Mouse (Mus musculus): ENCODE measurements around the gene Padi2.

Gene Padi2

GRCm38 (mm10) chr4:140919974-140920836 is 14.1 kb downstream of the Padi2 start:
- DNase-seq (ENCODE audit: low spot score) = no peak

GRCm38 (mm10) chr4:140922508-140922907 is 16.4 kb downstream of the Padi2 start:
- no peak for DNase-seq (ENCODE audit: low spot score)

- DNase-seq (ENCODE audit: low spot score) = no peak
These were observed 19.5 kb downstream of the Padi2 start for GRCm38 (mm10) chr4:140925648-140926047.

- DNase-seq (ENCODE audit: low spot score) = no peak
These were observed 22.2 kb downstream of the Padi2 start for GRCm38 (mm10) chr4:140928349-140928748.

- peak; percentile 65 for DNase-seq (ENCODE audit: low spot score)
These were observed 23.6 kb downstream of the Padi2 start for GRCm38 (mm10) chr4:140929745-140930144.

GRCm38 (mm10) chr4:140930900-140931470 is 24.8 kb downstream of the Padi2 start:
- DNase-seq (ENCODE audit: low spot score) = no peak

DNA sequence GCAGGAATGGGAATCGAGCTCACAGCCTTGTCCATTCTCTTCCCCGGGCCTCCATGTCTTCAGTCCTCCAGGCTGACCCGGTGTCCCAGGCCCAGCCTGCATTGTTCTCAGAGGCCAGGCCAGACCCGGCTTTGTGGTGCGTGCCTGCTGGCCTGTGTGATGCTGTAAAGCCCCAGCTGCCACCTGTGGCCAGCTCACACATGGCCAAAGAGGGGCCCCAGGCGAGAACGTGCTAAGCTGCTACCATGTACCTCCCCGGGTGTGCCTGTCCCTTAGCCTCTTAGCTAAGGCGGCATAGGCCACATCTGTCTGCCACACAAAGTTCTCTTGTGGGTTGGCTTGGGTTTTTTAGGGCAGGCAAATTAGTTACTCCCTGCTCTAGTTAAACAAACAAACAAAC is 29.5 kb downstream of the Padi2 start:
- no peak for DNase-seq (ENCODE audit: low spot score)

- no peak for DNase-seq (ENCODE audit: low spot score)
These were observed 38.2 kb downstream of the Padi2 start for GRCm38 (mm10) chr4:140944356-140944755.

GRCm38 (mm10) chr4:140944961-140945442 is 38.9 kb downstream of the Padi2 start:
- DNase-seq (ENCODE audit: low spot score) = no peak

DNA sequence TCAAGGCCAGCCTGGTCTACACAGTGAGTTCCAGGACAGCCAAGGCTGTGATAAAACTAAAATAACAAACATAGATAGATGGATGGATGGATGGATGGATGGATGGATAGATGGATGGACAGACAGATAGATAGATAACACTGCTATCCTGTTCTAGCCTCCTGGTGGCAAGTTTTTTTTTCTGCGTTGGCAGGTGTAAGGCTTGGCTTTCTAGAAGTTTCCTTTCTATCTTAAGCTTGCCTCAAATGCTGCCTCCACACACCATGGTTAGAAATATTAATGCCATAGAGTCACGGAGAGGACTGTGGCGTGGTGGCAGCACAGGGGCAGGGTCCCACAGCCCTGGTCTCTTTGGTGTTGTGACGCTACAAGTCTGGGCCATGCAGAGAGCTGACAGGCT is 39.4 kb downstream of the Padi2 start:
- DNase-seq (ENCODE audit: low spot score) = no peak

DNA sequence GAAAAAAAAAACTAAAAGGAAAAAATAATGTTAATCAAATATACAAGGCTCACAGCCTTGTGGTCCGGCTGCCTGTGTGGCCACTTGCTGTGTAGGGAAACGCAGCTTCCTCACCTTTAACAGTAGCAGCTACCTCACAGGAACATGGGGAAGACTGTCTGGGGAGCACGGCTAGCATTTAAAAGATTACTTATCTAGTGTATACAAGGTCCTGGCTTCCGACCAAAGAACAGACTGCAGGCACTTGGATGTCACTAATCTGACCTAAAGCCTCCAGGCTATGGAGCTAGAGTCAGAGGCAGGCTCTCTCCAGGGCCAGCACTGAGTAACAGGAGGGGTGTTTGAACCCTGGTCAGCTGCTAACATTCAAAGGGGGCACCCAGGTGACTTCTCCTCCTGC is 39.9 kb downstream of the Padi2 start:
- no peak for DNase-seq (ENCODE audit: low spot score)

GRCm38 (mm10) chr4:140946580-140947205 is 40.5 kb downstream of the Padi2 start:
- DNase-seq (ENCODE audit: low spot score) = no peak

GRCm38 (mm10) chr4:140947487-140948440 is 41.6 kb downstream of the Padi2 start:
- no peak for DNase-seq (ENCODE audit: low spot score)

DNA sequence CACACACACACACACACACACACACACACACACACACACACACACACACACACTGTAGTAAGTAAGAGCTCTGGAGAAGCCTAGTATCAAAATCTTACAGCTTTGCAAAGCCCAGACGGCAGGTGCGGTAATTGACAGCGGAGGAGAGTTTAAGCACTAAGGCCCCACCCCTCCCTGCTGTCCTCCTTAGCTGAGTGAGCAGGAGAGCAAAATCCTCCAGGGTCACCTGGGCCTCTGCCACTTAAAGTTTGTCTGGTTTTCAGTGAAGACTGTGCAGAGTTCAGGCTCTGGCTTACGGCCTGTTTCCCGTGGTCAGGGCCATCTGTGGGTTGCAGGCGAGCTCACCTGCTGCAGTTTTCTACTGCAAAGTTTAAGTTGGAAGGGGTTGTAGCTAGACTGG is 42.3 kb downstream of the Padi2 start:
- no peak for DNase-seq (ENCODE audit: low spot score)

GRCm38 (mm10) chr4:140949052-140949451 is 42.9 kb downstream of the Padi2 start:
- no peak for DNase-seq (ENCODE audit: low spot score)

GRCm38 (mm10) chr4:140949616-140950015 is 43.5 kb downstream of the Padi2 start:
- DNase-seq (ENCODE audit: low spot score) = no peak

DNA sequence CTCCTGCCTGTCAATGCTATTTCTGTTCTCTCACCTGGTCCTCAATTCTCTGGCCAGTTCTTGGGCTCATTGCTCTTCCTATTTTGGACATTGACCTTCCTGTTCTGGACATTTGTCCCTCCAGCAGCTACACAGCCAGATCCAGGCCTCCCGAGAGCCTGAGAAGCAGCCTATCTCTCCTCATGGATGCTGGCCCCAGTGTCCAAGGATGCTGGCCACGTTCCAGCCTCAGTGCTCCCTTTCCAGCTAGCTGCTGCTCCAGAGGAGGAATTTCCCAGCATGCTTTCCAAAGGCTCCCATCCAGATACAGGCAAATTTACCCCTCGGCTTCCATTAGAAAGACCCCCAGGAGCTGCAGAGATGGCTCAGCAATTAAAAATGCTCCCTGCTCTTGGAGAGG is 44.4 kb downstream of the Padi2 start:
- DNase-seq (ENCODE audit: low spot score) = peak; percentile 79

DNA sequence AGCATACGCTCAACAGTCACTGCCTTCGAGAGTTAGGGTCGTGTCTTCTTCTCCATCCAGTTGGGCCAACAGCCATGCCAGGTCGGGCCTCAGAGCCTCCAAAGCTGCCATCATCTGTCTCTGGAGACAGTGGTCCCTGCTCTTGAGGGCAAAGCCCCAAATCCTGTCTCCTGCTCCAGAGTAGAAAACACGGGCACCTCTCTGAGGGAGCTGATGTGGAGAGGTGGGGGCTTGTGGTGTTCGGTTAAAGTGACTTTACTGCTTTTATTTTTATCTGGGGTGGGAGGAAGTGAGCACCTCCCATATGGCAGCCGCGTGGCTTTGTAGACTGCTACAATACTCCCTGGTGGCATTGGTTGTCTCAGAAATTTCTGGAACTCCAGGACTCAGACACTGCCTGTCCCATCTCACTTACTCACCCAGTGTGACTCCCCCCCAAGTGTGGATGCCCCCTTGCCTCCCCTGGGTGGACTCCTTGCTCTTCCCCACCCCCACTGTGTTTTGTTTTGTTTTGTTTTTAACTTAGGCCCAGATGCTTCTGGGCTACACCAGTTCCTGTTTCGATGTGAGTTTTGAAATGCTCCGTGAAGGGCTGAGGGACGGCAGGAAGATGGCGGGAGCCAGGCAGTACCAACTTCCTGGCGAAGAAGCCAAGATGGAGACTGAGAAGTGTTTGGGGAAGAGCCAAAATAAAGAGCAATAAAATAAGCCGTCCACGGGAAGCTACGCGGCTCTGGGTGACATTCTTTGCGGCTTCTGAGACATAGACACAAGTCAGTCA is 45.9 kb downstream of the Padi2 start:
- no peak for DNase-seq (ENCODE audit: low spot score)

DNA sequence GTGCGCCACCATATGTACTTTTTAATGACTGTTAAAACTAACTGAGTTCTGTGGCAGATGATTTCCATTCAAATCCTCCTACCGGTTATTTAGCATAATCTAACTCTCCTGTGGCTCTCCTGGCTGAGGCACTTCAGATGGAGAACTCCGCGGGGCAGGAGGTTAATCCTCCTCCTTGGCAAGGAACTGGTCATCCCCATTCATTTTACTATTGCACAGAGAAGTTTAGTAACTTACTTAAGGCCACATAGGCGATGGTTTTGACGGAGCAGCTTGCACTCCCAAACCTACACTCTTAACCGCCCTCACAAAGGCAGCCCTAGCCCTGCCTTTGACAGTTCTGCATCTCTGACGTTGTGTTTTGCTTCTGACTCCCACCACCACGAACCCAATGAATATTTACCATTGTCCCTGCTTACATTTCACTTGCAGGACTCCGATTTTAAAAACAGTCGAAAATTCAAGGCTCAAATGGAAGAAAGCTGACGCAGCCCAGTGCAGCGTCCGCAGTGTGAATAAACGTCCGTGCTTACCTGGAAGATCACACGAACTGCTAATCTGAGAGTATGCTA is 51.1 kb downstream of the Padi2 start:
- DNase-seq (ENCODE audit: low spot score) = no peak

DNA sequence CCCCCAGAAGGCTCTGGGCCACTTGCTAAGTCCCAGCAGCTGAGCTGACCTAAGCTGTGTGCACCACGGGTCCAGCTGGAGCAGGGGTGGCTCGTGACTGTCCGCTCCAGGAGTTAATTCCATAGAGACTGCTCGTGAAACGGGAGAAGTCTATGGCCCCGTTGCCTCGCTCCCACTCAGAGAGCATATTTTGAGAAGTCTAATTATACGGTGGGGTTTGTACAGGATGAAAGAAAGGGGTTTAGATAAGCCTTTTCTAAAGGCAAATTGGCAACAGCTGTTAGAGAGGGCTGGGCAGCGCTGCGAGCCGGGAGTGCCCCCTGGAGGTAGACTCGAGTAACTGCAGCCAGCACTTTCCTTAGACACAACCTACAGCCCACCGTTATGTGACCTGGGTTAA is 51.6 kb downstream of the Padi2 start:
- DNase-seq (ENCODE audit: low spot score) = peak; percentile 88

DNA sequence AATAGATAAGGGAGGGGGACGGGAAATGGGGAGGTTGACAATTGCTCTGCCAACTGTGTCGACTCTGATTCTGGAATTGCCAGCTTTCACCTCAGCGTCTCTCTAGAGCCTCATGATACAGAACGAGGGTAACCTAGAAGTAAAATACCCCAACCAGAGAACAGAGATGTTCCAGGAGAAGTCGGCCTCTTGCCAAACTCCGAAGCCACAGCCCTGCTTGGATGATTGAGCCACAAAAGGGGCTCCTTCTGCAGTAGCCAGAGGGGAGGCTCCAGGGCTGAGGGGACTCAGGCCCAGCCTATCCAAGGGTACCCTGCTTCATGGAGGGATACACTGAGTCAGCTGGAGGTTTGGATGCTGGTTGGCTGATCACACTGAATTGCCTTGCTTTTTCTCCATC is 52.2 kb downstream of the Padi2 start:
- no peak for DNase-seq (ENCODE audit: low spot score)
